Mouse (Mus musculus) colon, adult 2 months (tissue): ENCODE measurements around the gene Tbl3. TPM values are rescaled to one million over a fixed set of nuclear protein-coding genes. Genes with fewer than 3 reads are reported as not detected.

Experiments
- polyA plus RNA-seq: library from polyadenylated mRNA; depleted of rRNA; stranded (reverse); fragments of >200 nt; gene quantifications from 2 replicates; pipeline ENCODE4 v1.2.3, GENCODE M21; 2012; rRNA removed

Gene Tbl3
- 43.3 and 49.1 TPM in 2 replicates for polyA plus RNA-seq

DNA sequence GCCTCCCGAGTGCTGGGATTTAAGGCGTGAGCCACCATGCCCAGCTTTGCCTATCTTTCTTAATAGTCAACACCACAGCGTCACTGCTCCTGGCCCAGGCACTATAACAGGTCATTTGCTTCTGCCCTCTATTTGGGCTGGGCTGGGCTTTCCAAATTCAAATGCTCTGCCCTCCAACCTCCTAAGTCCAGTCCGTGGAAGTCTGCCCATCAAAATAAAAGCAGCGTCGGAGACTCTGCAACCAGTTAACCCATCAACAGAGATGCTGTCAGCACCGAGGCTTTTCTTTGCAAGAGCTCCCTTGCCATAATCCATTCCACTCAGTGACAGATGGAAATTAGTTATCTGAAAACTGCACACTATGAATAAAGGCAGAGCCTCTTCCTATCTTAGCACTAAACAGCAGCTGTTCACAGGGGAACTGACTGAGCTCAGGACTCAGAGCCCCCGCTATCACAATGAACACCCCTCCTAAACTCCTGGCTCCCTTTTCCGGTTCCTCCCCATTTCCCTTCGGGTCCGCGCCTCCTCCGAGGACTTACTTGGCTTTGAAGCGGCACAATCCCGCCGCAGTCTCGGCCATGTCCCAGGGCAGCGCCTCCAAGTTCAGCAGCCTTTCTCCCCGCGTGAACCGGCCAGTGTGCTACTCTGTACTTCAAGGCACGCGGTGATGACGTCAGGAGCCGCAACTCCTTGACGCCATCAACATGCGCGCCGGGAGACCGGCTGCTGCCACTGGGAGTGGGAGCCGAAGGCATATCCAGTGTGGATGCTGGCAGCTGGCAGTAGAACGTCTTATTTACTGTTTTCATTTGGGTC, at the start of gene Tbl3:
TSS of gene Tbl3 (minus strand) at position 679 of the 819 bp plus-strand sequence.

DNA sequence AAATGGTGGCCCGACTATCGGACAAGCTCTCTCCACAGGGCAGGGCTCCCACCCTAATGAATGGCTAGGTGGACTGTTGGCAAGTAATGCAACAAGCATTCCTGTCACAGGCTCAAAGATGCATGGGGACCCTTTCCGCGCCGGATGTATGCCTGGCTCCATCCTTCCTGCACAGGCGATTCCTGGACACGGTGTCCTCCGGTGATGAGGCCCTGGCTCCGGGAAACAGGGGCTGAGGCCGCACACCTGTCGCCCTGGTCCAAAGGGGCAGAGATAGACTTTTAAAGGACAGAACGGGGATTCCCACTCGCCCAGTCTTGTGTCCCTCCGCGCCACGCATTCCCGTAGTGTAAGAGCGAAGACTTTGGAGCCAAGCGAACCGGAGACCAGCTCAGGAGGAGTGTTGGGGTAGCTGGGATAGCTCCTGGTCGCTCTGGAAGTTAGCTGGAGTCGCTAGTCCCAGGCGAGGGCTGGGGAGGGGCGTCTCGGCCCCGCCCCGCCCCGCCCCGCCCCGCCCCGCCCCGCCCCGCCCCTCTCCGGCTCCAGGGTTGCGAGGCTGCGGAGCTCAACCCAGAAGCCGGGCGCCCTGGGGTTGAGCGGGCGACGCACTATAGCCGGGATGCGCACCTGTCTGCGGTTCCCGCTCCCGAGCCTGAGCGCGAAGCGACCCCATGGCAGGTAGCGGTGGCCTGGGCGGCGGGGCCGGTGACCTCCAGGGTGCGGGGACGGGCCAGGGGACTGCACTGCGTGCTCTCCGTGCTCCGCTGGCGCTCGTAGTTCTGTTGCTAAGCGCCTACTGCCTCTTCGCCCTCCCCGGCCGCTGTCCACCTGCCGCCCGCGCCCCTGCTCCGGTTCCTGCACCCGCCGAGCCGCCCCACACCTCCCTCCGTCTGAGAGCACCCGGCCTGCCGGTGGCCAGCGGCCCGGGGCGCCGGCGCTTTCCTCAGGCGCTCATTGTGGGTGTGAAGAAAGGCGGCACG, 45.2 kb upstream of the Tbl3 start, which contains the start of gene Hs3st6:
TSS of gene Hs3st6 (plus strand) at position 574 of the 980 bp plus-strand sequence.

DNA sequence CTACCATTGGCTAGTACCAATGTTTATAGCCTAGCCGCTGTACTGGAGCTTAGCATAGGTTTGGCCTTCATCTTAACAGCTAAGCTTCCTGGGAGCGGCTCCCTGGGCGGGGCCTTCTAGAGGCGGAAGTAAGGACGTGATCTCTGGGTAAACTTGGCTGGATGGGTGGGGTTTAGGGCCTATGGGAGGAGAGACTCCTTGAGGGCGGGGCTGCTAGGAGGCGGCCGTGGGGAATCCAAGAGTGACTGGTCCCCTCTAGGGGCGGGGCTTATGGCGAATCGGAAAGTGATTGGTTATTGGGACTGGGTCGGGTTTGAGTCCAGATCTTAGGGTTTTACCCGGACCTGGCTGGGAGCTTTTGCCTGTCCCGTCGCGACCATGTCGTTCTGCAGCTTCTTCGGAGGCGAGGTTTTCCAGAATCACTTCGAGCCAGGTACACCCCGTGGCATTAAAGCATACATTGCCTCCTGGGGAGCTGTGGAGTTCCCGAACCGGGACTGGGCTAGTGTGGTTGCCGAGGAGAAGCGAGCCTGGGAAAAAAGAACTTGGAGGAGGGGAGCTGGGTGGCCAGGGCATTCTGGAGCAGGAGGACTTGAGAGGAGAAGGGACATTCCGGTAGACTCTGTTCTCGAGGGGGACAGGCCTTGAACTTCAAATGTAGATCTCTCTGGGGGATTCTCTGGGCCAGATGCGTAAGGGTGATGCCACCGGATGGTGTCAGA, 29.0 kb upstream of the Tbl3 start, which contains the start of gene Msrb1:
TSS of gene Msrb1 (plus strand) at position 313 of the 722 bp plus-strand sequence.

DNA sequence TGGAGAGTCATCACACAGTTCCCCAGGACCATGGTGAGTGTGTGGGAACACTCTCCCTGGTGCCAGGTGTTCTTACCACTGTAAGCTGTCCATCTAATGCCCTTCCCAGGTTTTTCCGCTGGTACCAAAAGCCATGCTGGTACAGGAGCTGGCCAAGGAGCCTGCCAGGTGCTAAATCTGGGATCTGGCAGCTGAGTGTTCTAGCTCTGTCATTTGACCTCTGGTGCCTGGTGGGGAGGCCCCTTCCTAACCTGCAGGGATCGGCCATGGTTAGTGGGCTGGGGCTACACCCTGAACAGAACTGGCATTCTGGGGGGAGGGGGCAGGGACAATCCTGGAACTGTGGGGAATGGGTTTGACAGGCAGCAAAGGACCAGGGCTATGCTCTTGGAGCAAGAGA, 20.2 kb upstream of the Tbl3 start, which contains the start of gene Rpl3l:
TSS of gene Rpl3l (plus strand) at position 203 of the 400 bp plus-strand sequence.

DNA sequence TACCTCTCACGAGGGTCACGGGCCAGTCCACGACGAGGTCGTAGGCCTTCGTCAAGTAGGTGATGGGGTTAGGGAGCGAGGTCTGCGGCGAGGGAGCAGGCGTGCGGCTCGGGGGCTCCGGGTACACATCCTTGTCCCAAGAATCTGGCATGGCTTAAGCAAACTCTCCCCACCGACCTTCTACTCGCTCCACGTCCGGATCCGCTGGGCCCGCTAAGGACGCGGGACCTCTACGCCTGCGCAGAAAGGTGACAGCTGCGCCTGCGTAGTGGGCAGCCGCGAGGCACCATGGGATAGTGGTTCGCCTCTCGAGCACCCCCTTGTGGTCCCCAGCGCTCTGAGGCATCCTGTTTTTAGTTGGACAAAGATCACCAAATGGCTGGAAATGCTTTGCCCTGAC, 16.7 kb upstream of the Tbl3 start, which contains the start of gene Ndufb10:
TSS of gene Ndufb10 (minus strand) at position 295 of the 400 bp plus-strand sequence.

DNA sequence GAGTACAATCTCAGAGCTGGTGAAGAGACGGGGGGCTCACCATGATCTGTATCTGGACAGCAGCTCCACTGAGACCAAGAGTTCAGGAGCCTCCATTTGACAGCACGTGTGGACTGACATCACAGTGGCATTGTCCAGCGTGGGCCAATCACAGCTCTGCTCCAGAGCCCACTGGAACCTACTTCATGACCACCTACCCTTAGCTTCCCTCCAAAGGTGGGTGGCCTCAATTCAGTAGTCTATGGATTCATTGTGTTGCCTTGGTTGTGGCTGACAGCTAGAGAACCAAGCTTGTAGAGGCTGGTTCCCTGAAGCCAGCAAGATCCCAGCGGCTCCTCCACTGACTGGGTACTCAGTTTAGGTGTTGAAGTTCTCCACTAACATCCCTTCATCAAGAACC, 10.5 kb upstream of the Tbl3 start, which contains the start of the genes Rnf151 and Rps2:
TSS of gene Rnf151 (minus strand) at position 121 of the 400 bp plus-strand sequence.
TSS of gene Rps2 (plus strand) at position 174 of the 400 bp plus-strand sequence.

DNA sequence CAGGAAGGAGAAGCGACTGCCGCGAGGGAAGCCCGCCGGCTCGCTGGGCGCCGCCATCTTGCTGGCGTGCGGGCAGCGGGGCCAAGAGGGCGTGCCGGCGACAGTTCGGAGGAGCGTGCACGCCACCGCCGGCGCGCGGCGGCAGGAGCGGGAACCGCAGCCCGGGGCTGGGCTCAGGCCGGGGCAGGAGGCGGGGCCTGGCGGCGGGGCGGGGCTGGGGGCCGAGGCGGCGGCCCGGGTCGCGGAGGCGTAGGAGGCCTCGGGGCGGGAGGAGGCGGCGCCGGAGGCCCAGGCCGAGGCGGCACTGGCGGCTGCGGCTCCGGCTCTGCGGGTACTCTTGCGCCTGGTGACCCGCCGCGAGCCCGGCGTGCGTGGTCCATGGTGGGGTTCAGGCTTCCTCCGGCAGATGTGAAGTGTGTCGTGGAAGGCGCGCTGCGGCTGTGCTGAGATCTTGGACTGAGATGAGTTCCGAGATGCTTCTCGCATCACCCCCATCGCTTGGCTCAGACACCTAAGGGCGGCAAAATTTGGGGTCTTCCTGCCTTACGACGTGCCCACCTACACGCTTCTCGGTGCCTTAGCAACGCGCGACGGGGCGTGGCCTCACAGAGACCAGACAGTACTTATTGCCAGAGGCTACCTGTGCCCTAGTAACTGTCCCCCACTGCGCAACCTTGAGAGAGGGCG, 11.3 kb downstream of the Tbl3 start, which contains the start of the genes Gfer and Noxo1:
TSS of gene Gfer (minus strand) at position 146 of the 687 bp plus-strand sequence.
TSS of gene Noxo1 (plus strand) at position 224 of the 687 bp plus-strand sequence.

DNA sequence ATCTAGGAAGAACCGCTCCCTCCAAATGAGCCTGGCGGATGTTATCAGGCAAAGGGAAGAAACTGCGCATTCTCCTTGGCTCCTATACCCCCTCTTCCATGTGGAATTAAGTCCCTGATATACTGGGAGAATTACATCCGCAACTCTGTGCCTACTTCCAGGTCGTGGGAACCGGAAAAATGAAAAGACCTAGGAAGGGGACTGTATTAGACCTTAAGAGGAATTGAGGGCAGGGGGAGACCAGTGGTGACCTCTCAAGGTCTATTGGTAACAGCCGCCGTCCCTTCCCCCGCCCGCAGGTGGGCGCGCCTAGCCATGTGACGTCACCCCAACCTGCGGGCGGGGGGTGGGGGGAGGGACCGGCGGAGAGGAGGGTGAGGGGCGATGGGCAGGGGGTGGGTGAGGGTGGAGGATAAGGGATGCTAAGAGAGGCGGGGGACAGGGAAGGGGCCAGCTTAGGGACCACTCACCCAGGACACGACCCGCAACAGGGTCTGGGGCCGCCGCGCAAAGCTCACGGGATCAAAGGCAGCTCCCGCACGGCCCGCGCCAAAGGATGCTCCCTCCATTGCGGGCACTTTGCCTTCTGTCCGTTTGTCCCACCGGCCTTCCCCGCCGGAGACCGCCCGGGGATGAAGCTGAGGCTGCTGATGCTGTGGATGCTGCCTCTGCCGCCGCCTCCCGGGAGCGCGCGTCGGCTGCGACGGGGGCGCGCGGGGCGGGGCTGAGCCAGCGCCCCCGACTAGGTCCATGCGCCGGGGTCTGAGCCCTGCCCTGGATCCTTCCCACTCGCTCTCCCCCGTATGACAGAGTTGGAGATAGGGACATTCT, 18.0 kb downstream of the Tbl3 start, which contains the start of gene Syngr3:
TSS of gene Syngr3 (minus strand) at position 705 of the 831 bp plus-strand sequence.

DNA sequence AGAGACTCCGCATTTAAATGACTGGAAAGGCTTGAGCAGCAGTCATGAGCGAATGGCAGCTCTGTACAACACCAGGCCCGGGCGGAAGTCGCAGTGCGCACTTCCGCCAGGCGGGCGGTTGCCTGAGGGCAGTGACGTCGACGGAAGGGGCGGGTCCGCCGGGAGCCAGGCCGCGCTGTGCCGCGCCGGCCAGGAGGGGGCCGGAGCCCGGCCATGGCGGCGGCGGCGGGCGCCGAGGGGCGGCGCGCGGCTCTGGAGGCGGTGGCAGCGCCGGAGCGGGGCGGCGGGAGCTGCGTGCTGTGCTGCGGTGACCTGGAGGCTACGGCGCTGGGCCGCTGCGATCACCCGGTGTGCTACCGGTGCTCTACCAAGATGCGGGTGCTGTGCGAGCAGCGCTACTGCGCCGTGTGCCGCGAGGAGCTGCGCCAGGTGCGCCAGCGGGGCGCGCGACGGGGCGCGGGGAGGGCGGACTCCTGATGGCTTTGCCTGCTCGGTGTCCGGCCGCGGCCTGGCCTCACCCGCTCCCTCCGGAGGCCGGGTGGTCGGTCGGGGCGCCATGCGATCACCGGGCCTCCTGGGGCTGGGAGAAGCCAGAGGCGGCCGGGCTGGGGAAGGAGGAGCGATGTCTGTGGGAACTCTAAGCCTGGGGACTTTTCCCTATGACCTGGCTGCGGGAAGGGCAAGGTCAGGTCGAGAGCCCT, 37.8 kb downstream of the Tbl3 start, which contains the start of gene Zfp598:
TSS of gene Zfp598 (plus strand) at position 143 of the 701 bp plus-strand sequence.

DNA sequence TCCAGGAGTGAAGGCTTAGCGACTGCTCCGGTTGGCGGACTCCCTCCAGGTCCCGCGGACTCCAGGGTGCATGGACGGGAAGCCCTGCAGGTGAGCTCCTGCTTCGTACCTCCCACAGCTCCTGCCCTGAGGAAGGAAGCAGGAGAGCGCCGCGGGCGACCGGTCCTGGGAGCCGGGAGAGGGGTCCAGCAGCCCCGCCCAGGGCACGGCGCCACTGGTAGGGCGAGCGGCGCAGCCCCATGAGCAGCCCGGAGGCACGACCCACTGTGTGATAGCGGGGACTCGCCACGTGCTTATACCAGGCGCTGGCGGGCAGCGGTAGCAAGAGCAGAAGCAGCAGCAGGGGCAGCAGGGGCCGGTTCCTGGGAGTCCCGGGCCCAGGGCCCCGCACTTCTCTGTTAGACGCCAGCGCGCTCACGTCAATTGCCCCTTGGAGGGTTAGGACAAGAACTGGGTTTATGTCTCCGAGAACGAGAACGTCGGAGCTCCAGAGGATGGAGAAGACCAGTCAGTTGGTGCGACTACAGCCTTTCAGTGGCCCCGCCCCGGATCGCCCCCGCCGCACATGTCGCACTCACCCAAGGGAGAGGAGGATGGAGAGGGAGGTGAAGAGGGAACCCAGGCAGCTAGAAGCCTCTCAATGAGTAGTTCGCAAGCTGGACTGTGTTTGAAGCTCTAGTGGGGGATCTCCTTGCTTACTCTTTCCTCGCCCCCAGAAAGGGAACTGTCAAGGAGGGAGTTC, 49.3 kb downstream of the Tbl3 start, which contains the start of gene Npw:
TSS of gene Npw (minus strand) at position 441 of the 742 bp plus-strand sequence.

DNA sequence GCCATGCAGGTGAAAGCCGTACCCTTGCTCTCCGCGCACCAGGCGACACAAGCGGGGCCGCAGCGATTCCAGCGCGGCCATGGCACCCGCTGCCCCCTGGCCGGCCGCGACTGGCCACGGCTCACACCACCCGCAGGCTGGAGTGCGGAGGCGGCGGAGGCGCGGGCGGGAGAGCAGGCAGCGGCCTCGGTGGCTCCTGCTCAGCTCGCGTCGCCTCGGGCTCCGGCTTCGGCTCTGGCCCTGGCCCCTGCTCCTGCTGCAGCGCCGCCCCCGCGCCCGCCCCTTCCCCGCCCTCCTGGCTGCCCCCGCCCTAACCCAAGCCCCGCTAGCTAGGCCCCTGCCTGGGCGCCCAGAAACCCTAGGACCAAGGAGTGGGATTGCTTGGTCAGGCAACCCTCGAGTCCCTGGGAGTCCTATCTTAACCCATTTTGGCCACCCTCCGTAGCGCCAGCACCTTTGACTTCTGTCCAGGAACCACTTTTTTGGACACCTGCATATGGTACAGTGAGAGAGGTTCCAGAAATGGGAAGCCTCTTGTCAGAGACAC, 57.3 kb downstream of the Tbl3 start, which contains the start of gene Slc9a3r2:
TSS of gene Slc9a3r2 (minus strand) at position 258 of the 547 bp plus-strand sequence.

Other genes with a start within 250 kb of the Tbl3 start
- gene E4f1, start 237.3 kb downstream of the Tbl3 start, polyA plus RNA-seq, result 86.5 and 103 TPM in 2 replicates
- gene Pgp, start 237.3 kb downstream of the Tbl3 start, polyA plus RNA-seq, result 161 and 194 TPM in 2 replicates
- 2.0 and 2.5 TPM in 2 replicates for gene Bricd5, start 233.8 kb downstream of the Tbl3 start, polyA plus RNA-seq
- 45.6 and 60.0 TPM in 2 replicates for gene Mlst8, start 228.6 kb downstream of the Tbl3 start, polyA plus RNA-seq
- 1.5 and 1.7 TPM in 2 replicates for gene Caskin1, start 219.1 kb downstream of the Tbl3 start, polyA plus RNA-seq
- gene Traf7, start 179.7 kb downstream of the Tbl3 start, polyA plus RNA-seq, result 179 and 213 TPM in 2 replicates
- gene Rab26, start 173.4 kb downstream of the Tbl3 start, polyA plus RNA-seq, result 0.26 and 1.8 TPM in 2 replicates
- 80.1 and 86.9 TPM in 2 replicates for gene Pkd1, start 157.8 kb downstream of the Tbl3 start, polyA plus RNA-seq
- gene Tsc2, start 75.0 kb downstream of the Tbl3 start, polyA plus RNA-seq, result 126 and 137 TPM in 2 replicates
- 8.2 and 8.6 TPM in 2 replicates for gene Nthl1, start 75.0 kb downstream of the Tbl3 start, polyA plus RNA-seq
- gene Slc9a3r2, start 57.3 kb downstream of the Tbl3 start, polyA plus RNA-seq, result 81.0 and 93.6 TPM in 2 replicates
- gene Npw, start 49.2 kb downstream of the Tbl3 start, polyA plus RNA-seq, result 0.44 and 0.66 TPM in 2 replicates
- 124 and 127 TPM in 2 replicates for gene Zfp598, start 38.0 kb downstream of the Tbl3 start, polyA plus RNA-seq
- gene Syngr3, start 17.7 kb downstream of the Tbl3 start, polyA plus RNA-seq, result 4.1 and 4.6 TPM in 2 replicates
- 59.1 and 69.9 TPM in 2 replicates for gene Gfer, start 11.5 kb downstream of the Tbl3 start, polyA plus RNA-seq
- 235 and 246 TPM in 2 replicates for gene Noxo1, start 11.4 kb downstream of the Tbl3 start, polyA plus RNA-seq
- not detected in 2 replicates for gene Rnf151, start 10.4 kb upstream of the Tbl3 start, polyA plus RNA-seq
- gene Rps2, start 10.5 kb upstream of the Tbl3 start, polyA plus RNA-seq, result 3,267 and 3,407 TPM in 2 replicates
- 285 and 351 TPM in 2 replicates for gene Ndufb10, start 16.8 kb upstream of the Tbl3 start, polyA plus RNA-seq
- gene Rpl3l, start 20.2 kb upstream of the Tbl3 start, polyA plus RNA-seq, result 0.10 and 0.13 TPM in 2 replicates
- gene Msrb1, start 29.0 kb upstream of the Tbl3 start, polyA plus RNA-seq, result 91.4 and 133 TPM in 2 replicates
- 0.24 and 0.30 TPM in 2 replicates for gene Hs3st6, start 45.3 kb upstream of the Tbl3 start, polyA plus RNA-seq
- gene Meiob, start 96.6 kb upstream of the Tbl3 start, polyA plus RNA-seq, result not detected in 2 replicates
- gene Hagh, start 132.5 kb upstream of the Tbl3 start, polyA plus RNA-seq, result 165 and 180 TPM in 2 replicates
- 34.9 and 43.1 TPM in 2 replicates for gene Fahd1, start 142.7 kb upstream of the Tbl3 start, polyA plus RNA-seq
- 4.1 and 4.8 TPM in 2 replicates for gene Igfals, start 158.3 kb upstream of the Tbl3 start, polyA plus RNA-seq
- gene Nubp2, start 178.7 kb upstream of the Tbl3 start, polyA plus RNA-seq, result 28.4 and 29.3 TPM in 2 replicates
- gene Spsb3, start 179.0 kb upstream of the Tbl3 start, polyA plus RNA-seq, result 112 and 128 TPM in 2 replicates
- 40.2 and 43.2 TPM in 2 replicates for gene Eme2, start 187.4 kb upstream of the Tbl3 start, polyA plus RNA-seq
- gene Mrps34, start 187.5 kb upstream of the Tbl3 start, polyA plus RNA-seq, result 233 and 246 TPM in 2 replicates
- gene Nme3, start 188.8 kb upstream of the Tbl3 start, polyA plus RNA-seq, result 66.8 and 90.4 TPM in 2 replicates
- 75.9 and 79.6 TPM in 2 replicates for gene Mapk8ip3, start 229.3 kb upstream of the Tbl3 start, polyA plus RNA-seq